Mouse (Mus musculus) G1E (cell line): ENCODE measurements around the gene Recql5. TPM values are rescaled to one million over a fixed set of nuclear protein-coding genes. Genes with fewer than 3 reads are reported as not detected.
A peak's percentile ranks its signal among the peaks of the same experiment; 100 is the strongest.

Source experiments
- ATAC-seq: 2 replicates; pipeline ENCODE4 v1.8.0; 2016; ENCODE audit warnings: mild to moderate bottlenecking; ENCODE audit not compliant: insufficient number of reproducible peaks, poor library complexity, low FRiP score, severe bottlenecking; ENCODE audit errors: extremely low read depth
- DNase-seq: peaks from one replicate; pipeline ENCODE4 v3.0.0; 2012; ENCODE audit warnings: low spot score
- H3K27me3 ChIP-seq: 2 replicates; pipeline ENCODE4 v1.6.1; 2012; ENCODE audit warnings: mild to moderate bottlenecking, low read length, inconsistent platforms; ENCODE audit not compliant: insufficient read depth
- H3K36me3 ChIP-seq: replicated peaks from 2 replicates; pipeline ENCODE3; 2012; ENCODE audit warnings: mild to moderate bottlenecking, inconsistent platforms
- H3K4me1 ChIP-seq: 2 replicates; pipeline ENCODE4 v1.6.1; 2012; ENCODE audit warnings: low read depth, low read length, inconsistent platforms, mixed read lengths; ENCODE audit not compliant: insufficient read depth
- H3K4me3 ChIP-seq: 2 replicates; pipeline ENCODE4 v1.5.1; 2012; ENCODE audit warnings: low read depth, mild to moderate bottlenecking, inconsistent platforms, low read length, moderate library complexity, mixed read lengths
- H3K9me3 ChIP-seq: replicated peaks from 2 replicates; pipeline ENCODE4 v1.6.1; 2012; ENCODE audit warnings: inconsistent platforms
- CTCF ChIP-seq: IDR thresholded peaks from 2 replicates; pipeline ENCODE4 v1.5.1; 2012; ENCODE audit warnings: low read depth, low read length, inconsistent platforms, mixed read lengths
- GATA1 ChIP-seq: IDR thresholded peaks from 2 replicates; pipeline ENCODE4 v1.6.1; 2012; ENCODE audit warnings: borderline replicate concordance, low read length, inconsistent platforms, mixed read lengths
- GATA2 ChIP-seq: IDR thresholded peaks from 2 replicates; pipeline ENCODE4 v1.6.1; 2012; ENCODE audit warnings: low read depth, low read length, inconsistent platforms, borderline replicate concordance
- POLR2AphosphoS5 ChIP-seq: IDR thresholded peaks from 2 replicates; pipeline ENCODE4 v1.6.1; 2012; ENCODE audit warnings: low read depth, low read length, inconsistent platforms; ENCODE audit not compliant: insufficient replicate concordance
- TAL1 ChIP-seq: conservative IDR thresholded peaks from 2 replicates; pipeline ENCODE4 v1.6.1; 2012; ENCODE audit warnings: low read depth, low read length, inconsistent platforms, mixed read lengths
- polyA plus RNA-seq: library from polyadenylated mRNA; stranded (reverse); fragments of >175 nt; gene quantifications from 2 replicates; pipeline ENCODE4 v1.2.3, GENCODE M21; 2012
- total RNA-seq, 2 experiments: library from RNA; stranded (forward) in 1 of 2; stranded (reverse) in 1 of 2; fragments of 200-1000 nt in 1 of 2; fragments of >200 nt in 1 of 2; fragmentation: Nextera tagmentation in 1 of 2; gene quantifications; 2 replicates each; pipeline ENCODE4 v1.2.3; 2014 to 2017

Gene Recql5
- total and polyA plus RNA-seq, 3 experiments = 16.0 to 24.9 (median 17.4) TPM

GRCm38 (mm10) chr11:115911134-115911561, 22.1 kb downstream of the Recql5 start:
- H3K4me1 ChIP-seq = peaks cover 40% of the 10 kb centered on the region
- no peaks in the 10 kb centered on the region for H3K9me3 ChIP-seq
- H3K4me3 ChIP-seq = peak overlapping the region; percentile 18; the same call in 1 of the 2 replicates
- ATAC-seq (peak; percentile 61), DNase-seq (no peak)
- H3K27me3 ChIP-seq = no peaks in the 10 kb centered on the region
- peaks cover 86% of the 10 kb centered on the region for H3K36me3 ChIP-seq
- TF ChIP-seq TAL1 = peak; percentile 66
- no peak for TF ChIP-seq GATA2

DNA sequence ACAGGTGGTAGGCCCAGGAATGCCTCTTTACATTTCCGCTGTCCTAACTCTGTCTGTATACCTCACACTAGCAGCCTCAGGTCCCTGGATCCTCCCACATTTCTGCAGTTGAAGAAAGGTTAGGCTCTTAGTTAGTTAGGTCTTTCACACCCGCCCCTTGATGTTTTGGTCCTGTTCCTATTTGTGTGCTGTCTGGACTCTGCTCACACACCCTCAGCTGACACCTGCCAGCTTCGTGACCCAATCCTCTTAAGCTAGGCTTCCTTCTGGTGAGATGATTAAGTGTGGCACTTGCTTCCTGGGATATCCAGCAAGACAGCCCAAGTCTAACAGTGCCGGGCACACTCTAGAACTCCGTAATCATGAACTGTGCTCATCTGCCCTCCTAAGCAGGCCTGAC, 26.8 kb downstream of the Recql5 start:
- no peaks in the 10 kb centered on the region for H3K9me3 ChIP-seq
- DNase-seq (no peak), ATAC-seq (no peak)
- H3K27me3 ChIP-seq = no peaks in the 10 kb centered on the region
- H3K4me3 ChIP-seq = no peak overlapping the region
- H3K36me3 ChIP-seq = peaks cover 88% of the 10 kb centered on the region
- H3K4me1 ChIP-seq = peaks cover 69% of the 10 kb centered on the region
- TF ChIP-seq GATA2 (no peak), CTCF (no peak), POLR2AphosphoS5 (no peak), TAL1 (no peak), GATA1 (no peak)

DNA sequence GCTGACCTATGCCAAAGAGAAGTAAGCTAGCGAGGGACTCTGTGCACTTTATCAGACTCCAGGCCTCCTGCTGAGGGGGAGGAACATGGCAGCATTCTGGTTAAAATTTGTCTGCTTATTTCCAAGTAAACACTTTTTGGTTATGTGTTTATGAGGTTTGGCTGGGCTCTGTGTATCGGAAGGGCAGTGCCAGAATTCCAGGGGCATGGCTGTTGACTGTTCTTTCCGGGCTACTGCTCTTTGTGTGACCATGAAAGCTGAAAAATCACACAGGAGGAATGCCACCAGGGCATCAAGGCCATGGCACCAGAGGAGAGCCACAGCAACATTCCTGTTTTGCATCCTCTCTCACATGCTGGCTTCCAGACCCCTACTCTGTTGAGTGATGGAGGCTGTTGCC, 27.2 kb downstream of the Recql5 start:
- peaks cover 69% of the 10 kb centered on the region for H3K4me1 ChIP-seq
- H3K4me3 ChIP-seq = no peak overlapping the region
- peaks cover 88% of the 10 kb centered on the region for H3K36me3 ChIP-seq
- no peaks in the 10 kb centered on the region for H3K9me3 ChIP-seq
- TF ChIP-seq TAL1 (no peak), GATA2 (no peak), GATA1 (no peak), POLR2AphosphoS5 (no peak), CTCF (no peak)
- no peak for DNase-seq
- no peaks in the 10 kb centered on the region for H3K27me3 ChIP-seq
- ATAC-seq = no peak

GRCm38 (mm10) chr11:115904956-115905790, 28.1 kb downstream of the Recql5 start:
- no peak for DNase-seq
- peaks cover 93% of the 10 kb centered on the region for H3K36me3 ChIP-seq

GRCm38 (mm10) chr11:115904231-115904955, 28.9 kb downstream of the Recql5 start:
- Histone ChIP-seq H3K36me3 (peaks cover 87% of the 10 kb centered on the region), H3K4me1 (peaks cover 80% of the 10 kb centered on the region), H3K27me3 (no peaks in the 10 kb centered on the region), H3K9me3 (no peaks in the 10 kb centered on the region), H3K4me3 (peak overlapping the region; percentile 53; the same call in 1 of the 2 replicates)
- TF ChIP-seq CTCF (no peak), TAL1 (no peak), GATA1 (no peak), POLR2AphosphoS5 (no peak), GATA2 (no peak)
- no peak for ATAC-seq
- no peak for DNase-seq

More at GRCm38 (mm10) chr11:115904956-115905790, 28.1 kb downstream of the Recql5 start:
- Histone ChIP-seq H3K4me3 (no peak overlapping the region), H3K9me3 (no peaks in the 10 kb centered on the region), H3K4me1 (peaks cover 72% of the 10 kb centered on the region), H3K27me3 (no peaks in the 10 kb centered on the region)
- TF ChIP-seq GATA1 = no peak
- TF ChIP-seq POLR2AphosphoS5 = no peak
- TF ChIP-seq CTCF = no peak
- no peak for ATAC-seq

DNA sequence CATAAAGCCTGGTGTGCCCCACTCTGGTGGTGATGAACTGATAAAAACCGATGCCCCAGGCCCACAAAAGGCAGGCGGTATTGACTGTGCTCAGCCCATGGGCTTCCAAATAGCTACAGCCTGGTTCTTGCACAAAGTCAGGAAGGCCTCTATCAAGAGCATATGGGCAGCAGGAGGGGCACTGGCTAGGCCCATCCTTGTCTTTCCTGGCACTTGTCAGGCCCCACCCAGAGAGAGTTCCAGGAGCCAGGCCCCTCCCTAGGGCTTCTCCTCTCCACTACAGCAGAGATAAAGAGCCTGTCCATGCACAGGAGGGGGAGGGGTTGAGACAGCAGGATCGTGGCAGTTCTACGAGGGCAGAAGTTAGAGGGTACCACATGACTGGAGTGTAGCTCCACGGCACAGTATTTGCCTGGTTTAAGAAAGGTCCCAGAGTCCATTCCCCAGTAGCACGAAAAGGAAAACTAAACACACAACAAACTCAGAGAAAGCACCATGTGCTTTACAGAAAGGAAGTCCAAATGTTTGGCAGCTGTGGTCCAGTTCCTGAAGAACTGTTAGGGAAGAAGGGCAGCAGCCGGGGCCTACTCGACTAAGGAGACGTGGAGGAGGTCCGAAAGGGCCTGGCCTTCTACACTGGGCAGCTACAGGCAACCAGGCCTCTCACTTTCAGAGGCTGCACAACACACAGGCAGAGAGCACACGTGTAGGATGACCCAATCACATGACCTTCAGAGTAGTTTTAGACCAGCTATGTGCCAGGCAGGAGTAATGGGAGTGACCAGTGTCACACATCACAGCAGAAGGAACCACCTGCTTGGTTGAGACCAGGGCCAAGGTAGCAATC, 29.7 kb downstream of the Recql5 start:
- H3K4me3 ChIP-seq = peak overlapping the region; percentile 76; the same call in 1 of the 2 replicates
- H3K4me1 ChIP-seq = peaks cover 82% of the 10 kb centered on the region
- TF ChIP-seq GATA1 (no peak), TAL1 (no peak), CTCF (no peak), GATA2 (no peak), POLR2AphosphoS5 (no peak)

More for the DNA sequence above, 29.7 kb downstream of the Recql5 start:
- ATAC-seq = peak; percentile 15; the same call in 1 of the 2 replicates
- DNase-seq = no peak
- no peaks in the 10 kb centered on the region for H3K9me3 ChIP-seq
- H3K27me3 ChIP-seq = no peaks in the 10 kb centered on the region
- peaks cover 81% of the 10 kb centered on the region for H3K36me3 ChIP-seq
